25 mouse cellular contexts compared by ENCODE assay signal in genomic region chr7:12013106-12013505, GRCm38 (mm10). TPM values are rescaled to one million over a fixed set of nuclear protein-coding genes. Genes with fewer than 3 reads are reported as not detected.
DNase-seq lines count a peak whose midpoint lies in the region; ATAC-seq lines count a peak whose summit lies in the region.
"Had no signal": no experiment of that assay in that cellular context is flagged by ENCODE, and none has a peak within 500 bp of the region (broad histone marks: within the 10 kb centered on the region; RNA-seq: fewer than 3 reads in every experiment).

No protein-coding gene starts in this region.

- no peaks in the 10 kb centered on the region for H3K36me3 ChIP-seq in forebrain, embryonic 10.5 days (replicated peaks)
- H3K36me3 ChIP-seq in forebrain, embryonic 12.5 days (replicated peaks), result no peaks in the 10 kb centered on the region
- H3K36me3 ChIP-seq: G1E; liver, embryonic 13.5 days; lung, embryonic 15.5 days had no signal

- peaks cover 8% of the 10 kb centered on the region; the same call in 1 of the 2 replicates for H3K9me3 ChIP-seq in forebrain, embryonic 10.5 days
- peaks cover 69% of the 10 kb centered on the region for H3K9me3 ChIP-seq in forebrain, embryonic 12.5 days

- H3K27me3 ChIP-seq in forebrain, embryonic 10.5 days (ENCODE audit: poor library complexity, severe bottlenecking), result no peaks in the 10 kb centered on the region
- no peaks in the 10 kb centered on the region for H3K27me3 ChIP-seq in forebrain, embryonic 12.5 days
- H3K27me3 ChIP-seq: embryonic facial prominence, embryonic 13.5 days; liver, embryonic 13.5 days; lung, embryonic 15.5 days; neural tube, embryonic 12.5 days had no signal

- 84% methylated on average over 4 of the region's 4 CpGs for WGBS in forebrain, embryonic 10.5 days
- WGBS in forebrain, embryonic 12.5 days, result 80% methylated on average over 4 of the region's 4 CpGs

- H3K4me1 ChIP-seq in forebrain, embryonic 10.5 days, result no peaks in the 10 kb centered on the region
- no peaks in the 10 kb centered on the region for H3K4me1 ChIP-seq in forebrain, embryonic 12.5 days
- H3K4me1 ChIP-seq: embryonic facial prominence, embryonic 13.5 days; liver, embryonic 13.5 days; lung, embryonic 15.5 days; neural tube, embryonic 12.5 days had no signal

- ATAC-seq in forebrain, embryonic 12.5 days (ENCODE audit: low FRiP score), result no peak
- ATAC-seq: midbrain, embryonic 16.5 days had no signal

- peak; percentile 26 for DNase-seq in forebrain, embryonic 10.5 days (ENCODE audit: extremely low spot score, low spot score)
- DNase-seq in 3T3-L1 (ENCODE audit: low read depth, low spot score), result peak; percentile 10
- peak; percentile 46 for DNase-seq in ZHBTc4 (ENCODE audit: low read depth, low spot score)
- DNase-seq in naive thymus-derived CD4-positive, alpha-beta T cell, adult 2 months (ENCODE audit: low read depth), result peak; percentile 10
- DNase-seq in layer of hippocampus, adult 11-12 months (ENCODE audit: low spot score), result no peak
- DNase-seq in urinary bladder, postnatal 4 days (ENCODE audit: low spot score in 2 of 2), result no peak
- DNase-seq: adrenal gland, postnatal 10 days; cerebellum, adult 8-10 months; gastrocnemius, adult 2 months; heart, postnatal 4 days; kidney, postnatal 4 days; liver, embryonic 13.5 days; right cerebral cortex, postnatal 25 days; thymus, postnatal 25 days had no signal

- H3K9ac ChIP-seq in forebrain, embryonic 12.5 days, result no peak overlapping the region
- H3K9ac ChIP-seq: embryonic facial prominence, embryonic 13.5 days; liver, embryonic 13.5 days; lung, embryonic 15.5 days; neural tube, embryonic 12.5 days had no signal

- no peak overlapping the region for H3K4me3 ChIP-seq in forebrain, embryonic 10.5 days
- no peak overlapping the region for H3K4me3 ChIP-seq in forebrain, embryonic 12.5 days (replicated peaks)
- H3K4me3 ChIP-seq: embryonic facial prominence, embryonic 13.5 days; gastrocnemius, adult 2 months; liver, embryonic 13.5 days; lung, embryonic 15.5 days; neural tube, embryonic 12.5 days had no signal

- no peak overlapping the region for H3K4me2 ChIP-seq in forebrain, embryonic 12.5 days
- H3K4me2 ChIP-seq: embryonic facial prominence, embryonic 13.5 days; liver, embryonic 13.5 days; lung, embryonic 15.5 days; neural tube, embryonic 12.5 days had no signal

- H3K27ac ChIP-seq in forebrain, embryonic 10.5 days, result no peak overlapping the region
- H3K27ac ChIP-seq in forebrain, embryonic 12.5 days, result no peak overlapping the region
- H3K27ac ChIP-seq: embryonic facial prominence, embryonic 13.5 days; gastrocnemius, adult 2 months; liver, embryonic 13.5 days; lung, embryonic 15.5 days; neural tube, embryonic 12.5 days had no signal

RNA-seq across cellular contexts. Expression of gene Vmn1r77, which starts 23.4 kb away (rescaled TPM):
- polyA plus RNA-seq in forebrain, embryonic 10.5 days (2016; fragmentation: Nextera tagmentation; extraction: Ambion mirVana), result not detected in 2 replicates
- not detected in 2 replicates for polyA plus RNA-seq in forebrain, embryonic 12.5 days (2016; fragmentation: Nextera tagmentation; extraction: Ambion mirVana)
- polyA plus RNA-seq: C2C12; embryonic facial prominence, embryonic 13.5 days; G1E; heart, embryonic 14.5 days; kidney, embryonic 14.5 days; limb, embryonic 11.5 days; liver, embryonic 13.5 days; lung, embryonic 15.5 days; midbrain, embryonic 16.5 days; neural tube, embryonic 12.5 days; testis, adult 2 months had no signal

Comparison
In these comparisons a context has a peak if more than half of its experiments do, and no peak if none do; other contexts are left out.
1. DNase-seq: peak in forebrain, embryonic 10.5 days (single experiment), 3T3-L1 (single experiment), ZHBTc4 (single experiment) and naive thymus-derived CD4-positive, alpha-beta T cell, adult 2 months (single experiment); none in layer of hippocampus, adult 11-12 months (single experiment) and urinary bladder, postnatal 4 days (0 of 2).